Mouse (Mus musculus) stomach, embryonic 15.5 days (tissue): ENCODE data around the gene Olfr203. TPM values are rescaled to one million over a fixed set of nuclear protein-coding genes. Genes with fewer than 3 reads are reported as not detected.
"Not testable (repeated sequence)": the region's sequence is repeated elsewhere in the genome, so short reads cannot be mapped to it uniquely, and the experiment has no call there.

Source experiments
- ATAC-seq: fragments of 200-750 bp; cut with Nextera tagmentation; 2 replicates; pipeline ENCODE4 v1.8.0; 2017; ENCODE audit warnings: low read depth, moderate number of reproducible peaks, moderate TSS enrichment; ENCODE audit not compliant: insufficient read depth, low FRiP score
- H3K27ac ChIP-seq: fragments of 300-500 bp; sonication (generic); 2 replicates; pipeline ENCODE4 v1.5.1; 2015; ENCODE audit warnings: mild to moderate bottlenecking, inconsistent platforms
- H3K27me3 ChIP-seq: fragments of 300-500 bp; sonication (generic); replicated peaks from 2 replicates; pipeline ENCODE4 v1.6.1; 2015; ENCODE audit warnings: inconsistent platforms
- H3K36me3 ChIP-seq: fragments of 300-500 bp; sonication (generic); 2 replicates; pipeline ENCODE4 v1.6.1; 2015; ENCODE audit warnings: inconsistent platforms
- H3K4me1 ChIP-seq: fragments of 300-500 bp; sonication (generic); 2 replicates; pipeline ENCODE4 v1.6.1; 2015; ENCODE audit warnings: inconsistent platforms
- H3K4me2 ChIP-seq: fragments of 300-500 bp; sonication (generic); 2 replicates; pipeline ENCODE4 v1.6.1; 2015; ENCODE audit warnings: mild to moderate bottlenecking, inconsistent platforms
- H3K4me3 ChIP-seq: fragments of 300-500 bp; sonication (generic); replicated peaks from 2 replicates; pipeline ENCODE4 v1.5.1; 2015; ENCODE audit warnings: inconsistent platforms
- H3K9ac ChIP-seq: fragments of 300-500 bp; sonication (generic); 2 replicates; pipeline ENCODE4 v1.6.1; 2015; ENCODE audit warnings: inconsistent platforms
- H3K9me3 ChIP-seq: fragments of 300-500 bp; sonication (generic); 2 replicates; pipeline ENCODE4 v1.6.1; 2016; ENCODE audit warnings: inconsistent platforms
- WGBS: fragments of 180-500 bp; shearing (Covaris S2); methylation state at CpG from one replicate; pipeline ENCODE4 v1.1.7; 2015; 5-methylcytosine and 5-hydroxymethylcytosine counted together
- polyA plus RNA-seq: library from polyadenylated mRNA; unstranded; fragments of >200 nt; fragmentation: Nextera tagmentation; extraction: Ambion mirVana; gene quantifications from 2 replicates; pipeline ENCODE4 v1.2.1, GENCODE M21; 2015

Olfr203 gene
- not detected in 2 replicates for polyA plus RNA-seq

GRCm38 (mm10) chr16:59298581-59298980 is at the start of gene Olfr203:
Olfr203 (plus strand) TSS chr16:59298881.
- Histone ChIP-seq H3K9ac (no peak within 1 kb of the TSS), H3K4me1 (no peaks in the 10 kb centered on the region), H3K4me3 (no peak within 1 kb of the TSS), H3K27ac (no peak within 1 kb of the TSS), H3K4me2 (no peak within 1 kb of the TSS), H3K9me3 (no peaks in the 10 kb centered on the region), H3K36me3 (no peaks in the 10 kb centered on the region), H3K27me3 (no peaks in the 10 kb centered on the region)
- 79% methylated on average over 2 of the region's 2 CpGs for WGBS
- no peak for ATAC-seq

DNA sequence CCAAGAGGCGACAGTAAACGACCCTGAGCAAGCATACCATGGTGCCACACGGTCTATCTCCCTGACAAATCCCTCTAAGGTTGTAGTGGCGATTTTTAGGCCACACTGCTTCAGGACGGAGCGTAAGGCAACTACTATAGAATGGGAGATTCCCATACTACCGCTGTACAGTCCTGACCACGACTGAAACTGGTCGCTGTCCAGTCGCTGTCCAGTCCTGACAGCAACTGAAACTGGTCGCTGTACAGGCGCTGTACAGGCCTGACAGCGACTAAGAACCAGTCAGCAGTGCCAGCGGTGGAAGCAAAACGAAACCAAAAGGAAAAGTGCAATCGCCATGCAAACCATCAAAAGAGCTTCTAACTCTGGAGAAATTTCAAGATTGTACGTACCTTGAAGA is 49.0 kb upstream of the Olfr203 start:
- Histone ChIP-seq H3K36me3 (no peaks in the 10 kb centered on the region), H3K4me1 (no peaks in the 10 kb centered on the region), H3K4me3 (no peak overlapping the region), H3K27me3 (no peaks in the 10 kb centered on the region), H3K9me3 (no peaks in the 10 kb centered on the region), H3K4me2 (no peak overlapping the region), H3K27ac (no peak overlapping the region), H3K9ac (no peak overlapping the region)
- no peak for ATAC-seq
- 84% methylated on average over 17 of the region's 17 CpGs for WGBS

DNA sequence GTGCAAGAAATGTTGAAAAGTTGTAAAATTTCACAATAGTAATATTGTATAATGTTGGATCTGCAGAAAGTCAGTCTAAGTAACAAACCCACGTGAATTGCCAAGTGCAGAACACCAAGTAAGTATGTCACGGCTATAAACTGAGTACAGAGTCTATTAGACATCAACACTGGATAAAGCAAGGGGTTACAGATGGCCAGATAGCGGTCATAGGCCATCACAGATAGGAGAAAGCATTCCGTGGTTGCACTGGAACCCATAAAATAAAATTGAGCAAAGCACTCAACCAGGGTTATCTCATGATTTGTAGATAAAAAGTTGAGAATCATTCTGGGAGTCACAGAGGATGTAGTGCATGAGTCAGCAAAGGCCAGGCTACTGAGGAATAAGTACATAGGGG is 29.6 kb upstream of the Olfr203 start:
- not testable (repeated sequence) for H3K27me3 ChIP-seq, H3K9me3 ChIP-seq, H3K4me3 ChIP-seq, H3K4me1 ChIP-seq, ATAC-seq, H3K27ac ChIP-seq, H3K4me2 ChIP-seq, H3K36me3 ChIP-seq, H3K9ac ChIP-seq
- WGBS = 73% methylated on average over 4 of the region's 4 CpGs

- H3K4me1 ChIP-seq, H3K4me2 ChIP-seq, H3K27me3 ChIP-seq, H3K9ac ChIP-seq, H3K27ac ChIP-seq, H3K36me3 ChIP-seq, ATAC-seq, H3K9me3 ChIP-seq, H3K4me3 ChIP-seq: not testable (repeated sequence)
- 77% methylated on average over 4 of the region's 4 CpGs for WGBS
These were observed 26.1 kb upstream of the Olfr203 start, which contains the start of gene Olfr201 for GRCm38 (mm10) chr16:59272532-59272931. Olfr201 (minus strand) TSS chr16:59272632.

DNA sequence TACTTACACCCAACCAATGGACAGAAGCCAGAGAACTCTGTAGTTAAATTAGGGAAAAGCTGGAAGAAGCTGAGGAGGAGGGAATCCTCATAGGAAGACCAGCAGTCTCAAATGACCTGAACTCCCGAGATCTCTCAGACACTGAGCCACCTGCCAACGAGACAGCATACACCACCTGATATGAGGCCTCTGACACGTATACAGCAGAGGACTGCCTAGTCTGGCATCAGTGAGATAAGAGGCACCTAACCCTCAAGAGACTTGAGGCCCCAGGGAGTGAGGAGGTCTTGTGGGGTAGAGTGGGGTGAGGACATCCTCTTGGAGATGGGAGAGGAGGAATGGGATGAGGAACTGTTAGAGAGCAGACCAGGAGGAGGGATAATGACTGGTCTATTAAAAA is 18.1 kb upstream of the Olfr203 start:
- no peak overlapping the region for H3K9ac ChIP-seq
- ATAC-seq = no peak
- no peaks in the 10 kb centered on the region for H3K27me3 ChIP-seq
- no peaks in the 10 kb centered on the region for H3K4me1 ChIP-seq
- no peaks in the 10 kb centered on the region for H3K9me3 ChIP-seq
- 56% methylated on average over 3 of the region's 3 CpGs for WGBS
- H3K36me3 ChIP-seq = no peaks in the 10 kb centered on the region
- no peak overlapping the region for H3K27ac ChIP-seq
- no peak overlapping the region for H3K4me2 ChIP-seq
- no peak overlapping the region for H3K4me3 ChIP-seq

- no peaks in the 10 kb centered on the region for H3K36me3 ChIP-seq
- no peaks in the 10 kb centered on the region for H3K4me1 ChIP-seq
- no peak overlapping the region for H3K27ac ChIP-seq
- H3K9me3 ChIP-seq = no peaks in the 10 kb centered on the region
- no peaks in the 10 kb centered on the region for H3K27me3 ChIP-seq
- WGBS = 61% methylated on average over 1 of the region's 1 CpGs
- H3K9ac ChIP-seq = no peak overlapping the region
- ATAC-seq = no peak
- no peak overlapping the region for H3K4me3 ChIP-seq
- H3K4me2 ChIP-seq = no peak overlapping the region
These were observed 15.2 kb upstream of the Olfr203 start for GRCm38 (mm10) chr16:59283476-59283875.

DNA sequence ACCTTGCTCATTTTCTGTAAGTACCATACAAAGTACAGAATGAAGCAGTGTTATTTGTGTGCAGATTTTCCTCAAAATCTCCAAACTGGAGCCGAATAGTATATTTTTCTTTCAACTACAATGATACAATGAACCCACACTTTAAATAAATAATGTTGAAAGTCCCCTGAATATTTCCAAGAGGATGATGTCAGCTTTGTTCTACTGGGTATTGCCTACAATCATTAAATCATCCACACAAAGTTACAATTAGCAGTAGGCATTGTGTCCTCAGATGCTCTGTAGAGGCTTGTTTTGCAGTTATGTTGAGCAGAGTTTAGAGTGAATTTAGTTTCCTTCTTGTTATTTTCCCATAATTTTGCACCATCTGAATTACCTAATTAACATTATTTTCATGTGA is 12.0 kb upstream of the Olfr203 start, which contains the start of gene Olfr202:
Olfr202 (minus strand) TSS at position 101 of the 400 bp plus-strand sequence.
- Histone ChIP-seq H3K36me3 (no peaks in the 10 kb centered on the region), H3K4me2 (no peak within 1 kb of the TSS), H3K27me3 (no peaks in the 10 kb centered on the region), H3K4me1 (no peaks in the 10 kb centered on the region), H3K4me3 (no peak within 1 kb of the TSS), H3K9ac (no peak within 1 kb of the TSS), H3K27ac (no peak within 1 kb of the TSS), H3K9me3 (no peaks in the 10 kb centered on the region)
- 84% methylated on average over 1 of the region's 1 CpGs for WGBS
- ATAC-seq = no peak

DNA sequence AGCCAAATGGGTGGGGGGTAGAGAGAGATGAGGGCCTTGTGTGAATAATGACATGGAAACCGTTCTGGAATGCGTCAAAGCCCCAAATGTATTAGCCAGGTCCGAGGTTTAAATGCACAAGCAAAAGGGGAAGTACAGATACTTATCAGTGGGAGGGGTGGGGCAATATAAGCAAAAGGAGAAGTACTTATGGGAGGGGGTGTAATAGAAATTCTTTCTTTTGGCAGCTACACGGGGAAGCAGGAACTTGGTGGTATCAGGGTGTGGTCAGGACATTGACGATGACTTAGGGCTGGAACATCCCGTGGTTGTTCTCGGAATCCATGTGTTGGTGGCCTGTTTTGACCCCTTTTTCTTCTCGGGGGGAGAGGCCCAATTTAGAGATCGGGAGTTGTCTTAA is 11.1 kb upstream of the Olfr203 start:
- not testable (repeated sequence) for ATAC-seq, H3K4me1 ChIP-seq, H3K27ac ChIP-seq, H3K9me3 ChIP-seq, H3K27me3 ChIP-seq, H3K9ac ChIP-seq, H3K4me2 ChIP-seq, H3K36me3 ChIP-seq, H3K4me3 ChIP-seq
- 65% methylated on average over 9 of the region's 9 CpGs for WGBS

DNA sequence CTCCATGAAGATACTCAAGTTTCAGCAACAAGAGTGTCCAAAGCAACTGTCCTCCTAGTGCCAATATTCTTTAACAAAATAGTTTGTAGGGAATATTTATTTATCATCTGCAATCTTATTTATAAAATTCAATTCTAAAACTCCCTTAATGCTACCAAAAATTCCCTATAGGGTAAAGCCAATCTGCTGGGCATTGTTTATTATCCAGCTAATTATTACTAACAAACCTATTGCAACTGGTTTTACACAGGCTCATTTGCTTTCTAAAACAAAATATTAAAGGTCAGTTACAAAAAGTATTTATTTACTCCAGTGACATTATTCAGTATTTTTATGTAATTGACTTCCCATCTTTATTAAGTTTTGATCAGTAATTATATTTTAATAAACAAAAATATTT is 19.5 kb downstream of the Olfr203 start, which contains the start of gene Olfr204:
Olfr204 (minus strand) TSS at position 101 of the 400 bp plus-strand sequence.
- Histone ChIP-seq H3K4me3 (no peak within 1 kb of the TSS), H3K9me3 (no peaks in the 10 kb centered on the region), H3K36me3 (no peaks in the 10 kb centered on the region), H3K27ac (no peak within 1 kb of the TSS), H3K9ac (no peak within 1 kb of the TSS), H3K27me3 (no peaks in the 10 kb centered on the region), H3K4me1 (no peaks in the 10 kb centered on the region), H3K4me2 (no peak within 1 kb of the TSS)
- ATAC-seq = no peak

DNA sequence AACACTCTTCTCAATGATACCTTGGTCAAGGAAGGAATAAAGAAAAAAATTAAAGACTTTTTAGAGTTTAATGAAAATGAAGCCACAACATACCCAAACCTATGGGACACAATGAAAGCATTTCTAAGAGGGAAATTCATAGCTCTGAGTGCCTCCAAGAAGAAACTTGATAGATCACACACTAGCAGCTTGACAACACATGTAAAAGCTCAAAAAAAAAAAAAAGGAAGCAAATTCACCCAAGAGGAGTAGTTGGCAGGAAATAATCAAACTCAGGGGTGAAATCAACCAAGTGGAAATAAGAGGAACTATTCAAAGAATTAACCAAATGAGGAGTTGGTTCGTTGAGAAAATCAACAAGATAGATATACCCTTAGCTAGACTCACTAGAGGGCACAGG is 24.6 kb downstream of the Olfr203 start:
- not testable (repeated sequence) for H3K27me3 ChIP-seq, H3K4me1 ChIP-seq, H3K4me3 ChIP-seq, H3K9me3 ChIP-seq, ATAC-seq, H3K36me3 ChIP-seq, H3K9ac ChIP-seq, H3K27ac ChIP-seq, H3K4me2 ChIP-seq
- WGBS = 47% methylated on average over 1 of the region's 1 CpGs

- Histone ChIP-seq H3K9me3 (no peaks in the 10 kb centered on the region), H3K27me3 (no peaks in the 10 kb centered on the region), H3K4me2 (no peak within 1 kb of the TSS), H3K4me1 (no peaks in the 10 kb centered on the region), H3K9ac (no peak within 1 kb of the TSS), H3K4me3 (no peak within 1 kb of the TSS), H3K27ac (no peak within 1 kb of the TSS), H3K36me3 (no peaks in the 10 kb centered on the region)
- no peak for ATAC-seq
These were observed 32.4 kb downstream of the Olfr203 start, which contains the start of gene Olfr205 for GRCm38 (mm10) chr16:59331038-59331437. Olfr205 (minus strand) TSS chr16:59331138.

DNA sequence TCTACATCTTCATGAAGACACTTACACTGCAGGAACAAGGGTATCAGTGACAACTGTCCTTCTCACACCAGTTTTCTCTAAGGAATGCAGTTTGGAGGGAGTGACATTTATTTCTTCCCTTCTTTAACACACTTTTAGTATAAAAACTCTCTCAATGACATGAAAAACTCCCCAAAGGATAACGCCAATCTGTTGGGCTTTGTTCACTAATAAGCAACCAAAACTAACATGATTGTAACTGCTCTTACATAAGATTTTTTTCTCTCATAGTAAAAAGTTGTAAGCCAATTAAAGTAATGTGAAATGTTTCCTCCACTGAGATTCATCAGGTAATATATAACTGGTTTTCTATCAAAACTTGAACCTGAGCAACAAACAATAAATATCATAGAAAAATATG is 50.5 kb downstream of the Olfr203 start, which contains the start of gene Olfr206:
Olfr206 (minus strand) TSS at position 101 of the 400 bp plus-strand sequence.
- WGBS = 83% methylated on average over 1 of the region's 1 CpGs
- Histone ChIP-seq H3K36me3 (no peaks in the 10 kb centered on the region), H3K4me1 (no peaks in the 10 kb centered on the region), H3K4me2 (no peak within 1 kb of the TSS), H3K9me3 (no peaks in the 10 kb centered on the region), H3K27me3 (no peaks in the 10 kb centered on the region), H3K9ac (no peak within 1 kb of the TSS), H3K27ac (no peak within 1 kb of the TSS), H3K4me3 (no peak within 1 kb of the TSS)
- ATAC-seq = no peak
